Mouse (Mus musculus) E14TG2a.4 (cell line): ENCODE results near the gene Nemp2.

ENCODE experiments used
- CTCF ChIP-seq: conservative IDR thresholded peaks from 2 replicates; pipeline ENCODE4 v1.5.1; 2014; ENCODE audit warnings: low read length
- NANOG ChIP-seq: IDR thresholded peaks from 2 replicates; pipeline ENCODE4 v1.6.1; 2014; ENCODE audit warnings: borderline replicate concordance, low read length, mixed read lengths
- POU5F1 ChIP-seq: IDR thresholded peaks from 2 replicates; pipeline ENCODE4 v1.6.1; 2014; ENCODE audit warnings: low read length, borderline replicate concordance

DNA sequence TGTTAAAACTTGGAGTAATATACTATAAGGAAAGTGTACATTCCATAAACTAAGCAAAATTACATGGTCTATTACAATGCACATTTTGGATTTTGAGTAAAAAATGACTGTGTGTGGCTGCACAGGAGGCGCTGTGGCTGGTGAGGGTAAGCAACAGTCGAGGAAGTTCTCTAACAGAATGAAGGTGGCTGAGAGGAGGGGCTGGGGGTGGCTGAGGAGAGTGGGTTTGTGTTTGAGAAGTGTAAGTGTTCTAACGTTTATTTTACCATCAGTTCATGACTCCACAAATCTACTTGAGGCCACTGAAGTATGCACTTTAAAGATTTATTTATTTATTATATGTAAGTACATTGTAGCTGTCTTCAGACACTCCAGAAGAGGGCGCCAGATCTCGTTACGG is 48.8 kb upstream of the Nemp2 start:
- no peak for TF ChIP-seq CTCF
- no peak for TF ChIP-seq NANOG
- TF ChIP-seq POU5F1, result no peak
